13 mouse cellular contexts compared by ENCODE assay signal in genomic region chr6:34486071-34486626, GRCm38 (mm10). TPM values are rescaled to one million over a fixed set of nuclear protein-coding genes. Genes with fewer than 3 reads are reported as not detected.
A peak's percentile ranks its signal among the peaks of the same experiment; 100 is the strongest.
DNase-seq lines count a peak whose midpoint lies in the region; ATAC-seq and TF ChIP-seq lines count a peak whose summit lies in the region.
"Had no signal": no experiment of that assay in that cellular context is flagged by ENCODE, and none has a peak within 500 bp of the region (broad histone marks: within the 10 kb centered on the region; RNA-seq: fewer than 3 reads in every experiment).

No protein-coding gene starts in this region.

- peak overlapping the region; percentile 45 for H3K4me2 ChIP-seq in liver, embryonic 11.5 days
- no peak overlapping the region for H3K4me2 ChIP-seq in hindbrain, embryonic 11.5 days (replicated peaks; ENCODE audit: low read depth, low read length)

- H3K27ac ChIP-seq in bone marrow, adult 2 months (ENCODE audit: control insufficient read depth, insufficient read depth, low read depth, low read length, poor library complexity): peak overlapping the region; percentile 66
- H3K27ac ChIP-seq in liver, embryonic 11.5 days (ENCODE audit: low read depth, low read length): peak overlapping the region; percentile 47
- no peak overlapping the region for H3K27ac ChIP-seq in hindbrain, embryonic 11.5 days (ENCODE audit: low read depth, low read length)
- H3K27ac ChIP-seq: macrophage had no signal

- H3K27me3 ChIP-seq in G1E (ENCODE audit: insufficient read depth, low read length): no peaks in the 10 kb centered on the region
- no peaks in the 10 kb centered on the region for H3K27me3 ChIP-seq in liver, embryonic 11.5 days (replicated peaks; ENCODE audit: control insufficient read depth, insufficient read depth, low read length)
- H3K27me3 ChIP-seq in hindbrain, embryonic 11.5 days (ENCODE audit: control insufficient read depth, insufficient read depth, low read length): no peaks in the 10 kb centered on the region

- ATAC-seq in G1E (ENCODE audit: extremely low read depth, insufficient number of reproducible peaks, low FRiP score, poor library complexity, severe bottlenecking): peak; percentile 93
- peak; percentile 96 for ATAC-seq in liver, embryonic 11.5 days (replicated peaks; ENCODE audit: low FRiP score)
- ATAC-seq in hindbrain, embryonic 11.5 days (ENCODE audit: low FRiP score): no peak

- H3K9ac ChIP-seq in liver, embryonic 11.5 days (ENCODE audit: low read depth, low read length): peak overlapping the region; percentile 3; the same call in 1 of the 2 replicates
- H3K9ac ChIP-seq in hindbrain, embryonic 11.5 days (ENCODE audit: low read depth, low read length): no peak overlapping the region

- peaks cover 54% of the 10 kb centered on the region for H3K4me1 ChIP-seq in G1E (ENCODE audit: insufficient read depth, low read depth, low read length)
- H3K4me1 ChIP-seq in bone marrow, adult 2 months (ENCODE audit: control insufficient read depth, insufficient read depth, low read length): peaks cover 1% of the 10 kb centered on the region
- peaks cover 25% of the 10 kb centered on the region for H3K4me1 ChIP-seq in liver, embryonic 11.5 days (replicated peaks; ENCODE audit: control insufficient read depth, insufficient read depth, low read length)
- no peaks in the 10 kb centered on the region for H3K4me1 ChIP-seq in hindbrain, embryonic 11.5 days (replicated peaks; ENCODE audit: control insufficient read depth, insufficient read depth, low read length)

- peak overlapping the region; percentile 52; the same call in 1 of the 2 replicates for H3K4me3 ChIP-seq in G1E (ENCODE audit: low read depth, low read length)
- H3K4me3 ChIP-seq in bone marrow, adult 2 months (replicated peaks; ENCODE audit: control insufficient read depth, low read depth, low read length): no peak overlapping the region
- H3K4me3 ChIP-seq in liver, embryonic 11.5 days (ENCODE audit: low read depth, low read length): no peak overlapping the region
- no peak overlapping the region for H3K4me3 ChIP-seq in hindbrain, embryonic 11.5 days (ENCODE audit: low read depth, low read length)

- no peak for TF ChIP-seq CTCF in G1E (IDR thresholded peaks at IDR 0.05; ENCODE audit: low read depth, low read length)
- TF ChIP-seq CTCF in bone marrow, adult 2 months (IDR thresholded peaks at IDR 0.05; ENCODE audit: control insufficient read depth, insufficient read depth, low read length): no peak

- no peaks in the 10 kb centered on the region for H3K9me3 ChIP-seq in G1E (replicated peaks)
- H3K9me3 ChIP-seq in liver, embryonic 11.5 days (ENCODE audit: control insufficient read depth, low read length): no peaks in the 10 kb centered on the region
- no peaks in the 10 kb centered on the region for H3K9me3 ChIP-seq in hindbrain, embryonic 11.5 days (ENCODE audit: control insufficient read depth, low read length)

- intact Hi-C loops in heart, postnatal 14 days (cut with DNase I): no loop called here

- peaks cover 62% of the 10 kb centered on the region for H3K36me3 ChIP-seq in G1E (replicated peaks)
- no peaks in the 10 kb centered on the region; the same call in 1 of the 2 replicates for H3K36me3 ChIP-seq in liver, embryonic 11.5 days (ENCODE audit: control insufficient read depth, insufficient read depth, low read length)
- 0 out of 2 replicates have a peak, but pooled peaks cover 3% of the 10 kb centered on the region for H3K36me3 ChIP-seq in hindbrain, embryonic 11.5 days (ENCODE audit: control insufficient read depth, insufficient read depth, low read length)

- 71% methylated on average over 14 of the region's 14 CpGs for WGBS in bone marrow, adult 2 months
- WGBS in liver, embryonic 11.5 days: 51% methylated on average over 14 of the region's 14 CpGs
- 85% methylated on average over 14 of the region's 14 CpGs for WGBS in hindbrain, embryonic 11.5 days

- peak; percentile 94 for DNase-seq in heart, adult 11 months
- no peak for DNase-seq in heart, postnatal 14 days
- DNase-seq in G1E (ENCODE audit: low spot score): peak; percentile 20
- DNase-seq in liver, embryonic 11.5 days (ENCODE audit: low spot score): no peak
- no peak for DNase-seq in layer of hippocampus, adult 8-10 months (ENCODE audit: low spot score in 2 of 2)
- no peak for DNase-seq in adrenal gland, postnatal 36 days
- no peak for DNase-seq in hindbrain, embryonic 11.5 days (ENCODE audit: low spot score)
- DNase-seq: kidney, postnatal 14 days; left cerebral cortex, postnatal 4 days; right cerebral cortex, postnatal 14 days; thymus, postnatal 4 days had no signal

- TF ChIP-seq POLR2A in bone marrow, adult 2 months (IDR thresholded peaks at IDR 0.05; ENCODE audit: borderline replicate concordance, control insufficient read depth, low read depth, low read length): no peak

RNA-seq across cellular contexts. Expression of gene Bpgm, which starts 10.1 kb away (rescaled TPM):
- total RNA-seq in heart, postnatal 14 days (2021): 100 to 1,000 TPM; 122 to 139 TPM
- total RNA-seq in G1E (2014; fragmentation: Nextera tagmentation) (10.4 and 14.5 TPM in 2 replicates), G1E (2017) (26.5 and 28.6 TPM in 2 replicates)
- polyA plus RNA-seq in G1E (2012): 1.4 and 4.9 TPM in 2 replicates
- polyA plus RNA-seq in bone marrow, adult 2 months (2011; ENCODE audit: insufficient read depth, insufficient read length, low replicate concordance, missing spikeins): 201 and 347 TPM in 2 replicates
- 38.1 and 43.4 TPM in 2 replicates for polyA plus RNA-seq in liver, embryonic 11.5 days (2014; fragmentation: Nextera tagmentation; extraction: Ambion mirVana)
- 10 to 100 TPM; 63.6 to 68.3 (median 66.9) TPM for total RNA-seq in layer of hippocampus, adult 8-10 months (2022)
- 10 to 100 TPM; 27.3 to 33.0 TPM for total RNA-seq in adrenal gland, postnatal 36 days (2021)
- polyA plus RNA-seq in hindbrain, embryonic 11.5 days (2014; fragmentation: Nextera tagmentation; extraction: Ambion mirVana): 60.6 and 70.0 TPM in 2 replicates

Comparison
In these comparisons a context has a peak if more than half of its experiments do, and no peak if none do; other contexts are left out.
1. DNase-seq: peak in heart, adult 11 months (single experiment) and G1E (single experiment); none in heart, postnatal 14 days (0 of 2), liver, embryonic 11.5 days (single experiment), layer of hippocampus, adult 8-10 months (0 of 2), adrenal gland, postnatal 36 days (0 of 2) and hindbrain, embryonic 11.5 days (single experiment).